Mouse (Mus musculus) small intestine, adult 2 months (tissue): Measurements from ENCODE around the gene Depdc7.

ENCODE experiments used
- CTCF ChIP-seq: fragments of 200-500 bp; IDR thresholded peaks from 2 replicates; pipeline ENCODE4 v1.5.1; 2012; ENCODE audit warnings: low read depth, mild to moderate bottlenecking, control low read depth, inconsistent platforms, low read length, moderate library complexity, mixed read lengths; ENCODE audit not compliant: insufficient replicate concordance, insufficient read length; ENCODE audit errors: extremely low read depth
- POLR2A ChIP-seq: fragments of 200-500 bp; IDR thresholded peaks from 2 replicates; pipeline ENCODE4 v1.6.1; 2012; ENCODE audit warnings: low read depth, mild to moderate bottlenecking, control low read depth, inconsistent platforms, low read length, moderate library complexity

DNA sequence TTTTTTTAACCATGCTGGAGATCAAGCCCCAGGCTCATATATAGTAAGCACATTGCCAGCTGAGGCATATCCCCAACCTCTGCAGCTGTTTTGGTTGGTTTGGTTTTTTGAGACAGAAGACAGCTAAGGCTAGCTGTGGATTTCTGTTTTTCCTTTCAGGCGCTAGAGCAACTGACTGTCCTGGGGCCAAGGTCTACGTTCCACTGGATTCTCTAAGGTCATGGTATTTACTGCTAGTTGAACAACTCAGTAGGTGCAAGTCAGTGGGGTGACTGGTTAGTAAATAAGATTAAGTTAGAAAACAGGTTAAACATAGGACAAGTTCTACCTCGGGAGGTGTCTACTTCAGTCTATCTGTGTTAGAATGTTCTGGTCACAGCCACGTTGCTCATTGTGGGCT, 57.9 kb downstream of the Depdc7 start:
- no peak for TF ChIP-seq POLR2A
- TF ChIP-seq CTCF = no peak
